Mouse (Mus musculus): ENCODE data around the gene Olfr992. TPM values are rescaled to one million over a fixed set of nuclear protein-coding genes. Genes with fewer than 3 reads are reported as not detected.
"Not testable (repeated sequence)": the region's sequence is repeated elsewhere in the genome, so short reads cannot be mapped to it uniquely, and the experiment has no call there.

Olfr992 gene
- not detected in 2 replicates for polyA plus RNA-seq (2014; fragmentation: Nextera tagmentation; extraction: Ambion mirVana)

GRCm38 (mm10) chr2:85409369-85409768 lies at the start of gene Olfr992:
Gene Olfr992 (minus strand): TSS chr2:85409469.
- Histone ChIP-seq H3K4me1 (ENCODE audit: control insufficient read depth, insufficient read depth, low read length) (no peaks in the 10 kb centered on the region), H3K27ac (replicated peaks; ENCODE audit: low read depth, low read length) (no peak within 1 kb of the TSS), H3K9me3 (ENCODE audit: control insufficient read depth, low read length) (no peaks in the 10 kb centered on the region), H3K36me3 (ENCODE audit: control insufficient read depth, insufficient read depth, low read length) (no peaks in the 10 kb centered on the region), H3K27me3 (ENCODE audit: control insufficient read depth, insufficient read depth, low read length) (no peaks in the 10 kb centered on the region), H3K4me3 (ENCODE audit: low read depth, low read length) (no peak within 1 kb of the TSS), H3K4me2 (ENCODE audit: low read depth, severe bottlenecking) (no peak within 1 kb of the TSS), H3K9ac (ENCODE audit: low read length) (no peak within 1 kb of the TSS)
- ATAC-seq (ENCODE audit: insufficient number of reproducible peaks, low FRiP score, low TSS enrichment, low read depth), result no peak
- 59% methylated on average over 2 of the region's 2 CpGs for WGBS
- DNase-seq (ENCODE audit: low spot score), result no peak

GRCm38 (mm10) chr2:85443539-85443938 lies 34.3 kb upstream of the Olfr992 start, which contains the start of gene Olfr995:
Gene Olfr995 (minus strand): TSS chr2:85443639.
- Histone ChIP-seq H3K4me2 (ENCODE audit: low read depth, severe bottlenecking) (no peak within 1 kb of the TSS), H3K36me3 (ENCODE audit: control insufficient read depth, insufficient read depth, low read length) (no peaks in the 10 kb centered on the region), H3K9ac (ENCODE audit: low read length) (no peak within 1 kb of the TSS), H3K27ac (replicated peaks; ENCODE audit: low read depth, low read length) (no peak within 1 kb of the TSS), H3K9me3 (ENCODE audit: control insufficient read depth, low read length) (no peaks in the 10 kb centered on the region), H3K27me3 (ENCODE audit: control insufficient read depth, insufficient read depth, low read length) (no peaks in the 10 kb centered on the region), H3K4me3 (ENCODE audit: low read depth, low read length) (no peak within 1 kb of the TSS), H3K4me1 (ENCODE audit: control insufficient read depth, insufficient read depth, low read length) (no peaks in the 10 kb centered on the region)
- no peak for DNase-seq (ENCODE audit: low spot score)
- ATAC-seq (ENCODE audit: insufficient number of reproducible peaks, low FRiP score, low TSS enrichment, low read depth), result no peak
- 26% methylated on average over 1 of the region's 1 CpGs for WGBS

GRCm38 (mm10) chr2:85442546-85442945 lies 33.3 kb upstream of the Olfr992 start:
- no peaks in the 10 kb centered on the region for H3K27me3 ChIP-seq (ENCODE audit: control insufficient read depth, insufficient read depth, low read length)
- H3K4me1 ChIP-seq (ENCODE audit: control insufficient read depth, insufficient read depth, low read length), result no peaks in the 10 kb centered on the region
- H3K9ac ChIP-seq (ENCODE audit: low read length), result no peak overlapping the region
- H3K36me3 ChIP-seq (ENCODE audit: control insufficient read depth, insufficient read depth, low read length), result no peaks in the 10 kb centered on the region
- no peak overlapping the region for H3K4me2 ChIP-seq (ENCODE audit: low read depth, severe bottlenecking)
- no peak for ATAC-seq (ENCODE audit: insufficient number of reproducible peaks, low FRiP score, low TSS enrichment, low read depth)
- H3K4me3 ChIP-seq (ENCODE audit: low read depth, low read length), result no peak overlapping the region
- no peaks in the 10 kb centered on the region for H3K9me3 ChIP-seq (ENCODE audit: control insufficient read depth, low read length)
- no peak overlapping the region for H3K27ac ChIP-seq (replicated peaks; ENCODE audit: low read depth, low read length)
- no peak for DNase-seq (ENCODE audit: low spot score)

GRCm38 (mm10) chr2:85436351-85436750 lies 27.1 kb upstream of the Olfr992 start, which contains the start of gene Olfr994:
Gene Olfr994 (minus strand): TSS chr2:85436451.
- no peak within 1 kb of the TSS for H3K9ac ChIP-seq (ENCODE audit: low read length)
- ATAC-seq (ENCODE audit: insufficient number of reproducible peaks, low FRiP score, low TSS enrichment, low read depth), result no peak
- no peak within 1 kb of the TSS for H3K4me3 ChIP-seq (ENCODE audit: low read depth, low read length)
- no peaks in the 10 kb centered on the region for H3K36me3 ChIP-seq (ENCODE audit: control insufficient read depth, insufficient read depth, low read length)
- H3K4me2 ChIP-seq (ENCODE audit: low read depth, severe bottlenecking), result no peak within 1 kb of the TSS
- 88% methylated on average over 3 of the region's 3 CpGs for WGBS
- no peaks in the 10 kb centered on the region for H3K27me3 ChIP-seq (ENCODE audit: control insufficient read depth, insufficient read depth, low read length)
- no peaks in the 10 kb centered on the region for H3K4me1 ChIP-seq (ENCODE audit: control insufficient read depth, insufficient read depth, low read length)
- DNase-seq (ENCODE audit: low spot score), result no peak
- H3K9me3 ChIP-seq (ENCODE audit: control insufficient read depth, low read length), result no peaks in the 10 kb centered on the region
- no peak within 1 kb of the TSS for H3K27ac ChIP-seq (replicated peaks; ENCODE audit: low read depth, low read length)

- H3K9me3 ChIP-seq (ENCODE audit: control insufficient read depth, low read length), result no peaks in the 10 kb centered on the region
- no peaks in the 10 kb centered on the region for H3K4me1 ChIP-seq (ENCODE audit: control insufficient read depth, insufficient read depth, low read length)
- 83% methylated on average over 1 of the region's 1 CpGs for WGBS
- H3K9ac ChIP-seq (ENCODE audit: low read length), result no peak overlapping the region
- no peak for DNase-seq (ENCODE audit: low spot score)
- H3K27ac ChIP-seq (replicated peaks; ENCODE audit: low read depth, low read length), result no peak overlapping the region
- H3K36me3 ChIP-seq (ENCODE audit: control insufficient read depth, insufficient read depth, low read length), result no peaks in the 10 kb centered on the region
- H3K4me3 ChIP-seq (ENCODE audit: low read depth, low read length), result no peak overlapping the region
- ATAC-seq (ENCODE audit: insufficient number of reproducible peaks, low FRiP score, low TSS enrichment, low read depth), result no peak
- H3K4me2 ChIP-seq (ENCODE audit: low read depth, severe bottlenecking), result no peak overlapping the region
- H3K27me3 ChIP-seq (ENCODE audit: control insufficient read depth, insufficient read depth, low read length), result no peaks in the 10 kb centered on the region
Observed at GRCm38 (mm10) chr2:85425893-85426292, 16.6 kb upstream of the Olfr992 start.

- Histone ChIP-seq H3K9ac (ENCODE audit: low read length) (no peak within 1 kb of the TSS), H3K4me2 (ENCODE audit: low read depth, severe bottlenecking) (no peak within 1 kb of the TSS), H3K4me3 (ENCODE audit: low read depth, low read length) (no peak within 1 kb of the TSS), H3K4me1 (ENCODE audit: control insufficient read depth, insufficient read depth, low read length) (no peaks in the 10 kb centered on the region), H3K36me3 (ENCODE audit: control insufficient read depth, insufficient read depth, low read length) (no peaks in the 10 kb centered on the region), H3K27ac (replicated peaks; ENCODE audit: low read depth, low read length) (no peak within 1 kb of the TSS), H3K9me3 (ENCODE audit: control insufficient read depth, low read length) (no peaks in the 10 kb centered on the region), H3K27me3 (ENCODE audit: control insufficient read depth, insufficient read depth, low read length) (no peaks in the 10 kb centered on the region)
- no peak for ATAC-seq (ENCODE audit: insufficient number of reproducible peaks, low FRiP score, low TSS enrichment, low read depth)
- DNase-seq (ENCODE audit: low spot score), result no peak
Observed at GRCm38 (mm10) chr2:85414777-85415176, 5.5 kb upstream of the Olfr992 start, which contains the start of gene Olfr993. Gene Olfr993 (minus strand): TSS chr2:85414877.

- not testable (repeated sequence) for DNase-seq (ENCODE audit: low spot score); H3K4me3 ChIP-seq (ENCODE audit: low read depth, low read length); H3K36me3 ChIP-seq (ENCODE audit: control insufficient read depth, insufficient read depth, low read length); H3K4me2 ChIP-seq (ENCODE audit: low read depth, severe bottlenecking); H3K9me3 ChIP-seq (ENCODE audit: control insufficient read depth, low read length); ATAC-seq (ENCODE audit: insufficient number of reproducible peaks, low FRiP score, low TSS enrichment, low read depth); H3K27ac ChIP-seq (replicated peaks; ENCODE audit: low read depth, low read length); H3K4me1 ChIP-seq (ENCODE audit: control insufficient read depth, insufficient read depth, low read length); H3K9ac ChIP-seq (ENCODE audit: low read length); H3K27me3 ChIP-seq (ENCODE audit: control insufficient read depth, insufficient read depth, low read length)
Observed at GRCm38 (mm10) chr2:85363127-85363526, 46.1 kb downstream of the Olfr992 start, which contains the start of gene Olfr988. Gene Olfr988 (minus strand): TSS chr2:85363227.

Other genes with a start within 250 kb of the Olfr992 start
- gene Lrrc55, start 212.3 kb downstream of the Olfr992 start, polyA plus RNA-seq (2014; fragmentation: Nextera tagmentation; extraction: Ambion mirVana), result 0.37 and 0.41 TPM in 2 replicates
- not detected in 2 replicates for gene Olfr987, start 70.2 kb downstream of the Olfr992 start, polyA plus RNA-seq (2014; fragmentation: Nextera tagmentation; extraction: Ambion mirVana)
- gene Olfr988, start 46.2 kb downstream of the Olfr992 start, polyA plus RNA-seq (2014; fragmentation: Nextera tagmentation; extraction: Ambion mirVana), result not detected in 2 replicates
- gene Olfr993, start 5.4 kb upstream of the Olfr992 start, polyA plus RNA-seq (2014; fragmentation: Nextera tagmentation; extraction: Ambion mirVana), result not detected in 2 replicates
- not detected in 2 replicates for gene Olfr994, start 27.0 kb upstream of the Olfr992 start, polyA plus RNA-seq (2014; fragmentation: Nextera tagmentation; extraction: Ambion mirVana)
- not detected in 2 replicates for gene Olfr995, start 34.2 kb upstream of the Olfr992 start, polyA plus RNA-seq (2014; fragmentation: Nextera tagmentation; extraction: Ambion mirVana)
- gene 4833423E24Rik, start 109.6 kb upstream of the Olfr992 start, polyA plus RNA-seq (2014; fragmentation: Nextera tagmentation; extraction: Ambion mirVana), result not detected in 2 replicates
- not detected in 2 replicates for gene Olfr996, start 169.7 kb upstream of the Olfr992 start, polyA plus RNA-seq (2014; fragmentation: Nextera tagmentation; extraction: Ambion mirVana)
- gene Olfr998, start 179.5 kb upstream of the Olfr992 start, polyA plus RNA-seq (2014; fragmentation: Nextera tagmentation; extraction: Ambion mirVana), result not detected in 2 replicates
- not detected in 2 replicates for gene Olfr1000, start 202.4 kb upstream of the Olfr992 start, polyA plus RNA-seq (2014; fragmentation: Nextera tagmentation; extraction: Ambion mirVana)
- gene Olfr1002, start 241.2 kb upstream of the Olfr992 start, polyA plus RNA-seq (2014; fragmentation: Nextera tagmentation; extraction: Ambion mirVana), result not detected in 2 replicates